Mouse (Mus musculus) urinary bladder, postnatal 25 days (tissue): ENCODE data around the gene Syt16.

Source experiments
- DNase-seq: peaks from one replicate; pipeline ENCODE4 v3.0.0; 2022; ENCODE audit warnings: low spot score

Syt16 gene

GRCm38 (mm10) chr12:74219909-74220308 is 222.4 kb downstream of the Syt16 start:
- DNase-seq = no peak

DNA sequence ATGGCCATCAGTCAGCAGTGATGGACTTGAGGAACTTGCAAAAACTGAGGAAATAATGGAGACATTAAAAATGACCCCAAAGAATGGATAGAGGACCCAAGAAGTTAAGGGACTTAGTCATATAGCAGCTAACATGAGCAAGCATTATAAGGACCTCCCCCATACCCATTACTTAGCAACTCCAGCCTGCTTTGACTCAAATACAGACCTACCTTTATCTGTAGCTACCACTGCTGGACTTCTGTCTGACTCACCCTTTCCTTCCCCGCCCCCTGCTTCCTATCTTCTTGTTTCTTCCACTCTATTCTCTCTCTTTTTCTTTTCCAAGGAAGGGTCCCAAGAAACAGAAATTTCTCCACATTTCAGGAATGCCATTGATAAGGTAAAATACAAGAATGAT is 223.2 kb downstream of the Syt16 start:
- DNase-seq = no peak

DNA sequence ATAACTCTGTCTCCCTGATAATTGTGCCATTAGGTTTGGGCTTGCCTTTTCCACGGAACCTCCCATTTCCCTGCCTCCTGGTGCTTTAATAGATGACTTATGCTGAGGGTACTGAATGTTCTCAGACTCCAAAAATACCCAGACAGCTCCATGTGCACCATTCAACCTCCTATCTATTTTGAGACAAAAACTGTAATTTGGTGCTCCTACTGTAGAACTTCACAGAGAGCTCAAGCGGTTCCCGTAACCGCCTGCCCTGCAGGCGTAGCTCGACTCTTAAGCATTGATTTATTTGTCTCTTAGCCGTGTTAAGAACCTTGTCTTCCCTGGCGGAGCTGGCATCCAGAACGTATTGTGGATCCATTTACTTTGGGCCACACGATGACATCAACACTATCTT is 233.3 kb downstream of the Syt16 start:
- no peak for DNase-seq

GRCm38 (mm10) chr12:74232845-74233244 is 235.4 kb downstream of the Syt16 start:
- no peak for DNase-seq

GRCm38 (mm10) chr12:74236191-74236590 is 238.7 kb downstream of the Syt16 start:
- DNase-seq = no peak

DNA sequence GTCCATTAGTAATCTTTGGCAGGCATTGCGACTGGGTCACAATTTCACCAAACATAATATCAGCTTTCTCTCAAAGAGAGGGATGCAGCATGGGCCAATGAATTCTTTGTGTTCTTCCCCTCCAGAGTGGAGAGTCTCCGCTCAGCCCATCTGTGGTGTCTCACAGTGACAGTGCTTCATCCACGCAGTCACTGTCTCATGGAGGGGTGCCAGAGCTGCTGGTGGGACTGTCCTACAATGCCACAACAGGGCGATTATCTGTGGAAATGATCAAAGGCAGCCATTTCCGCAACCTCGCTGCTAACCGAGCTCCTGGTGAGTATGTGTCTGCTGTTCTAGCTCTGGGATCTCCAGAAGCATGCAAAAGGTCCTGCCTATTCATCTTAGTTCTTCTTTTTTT is 240.6 kb downstream of the Syt16 start:
- DNase-seq = no peak

- DNase-seq = no peak
Observed at GRCm38 (mm10) chr12:74238806-74239205, 241.3 kb downstream of the Syt16 start.

DNA sequence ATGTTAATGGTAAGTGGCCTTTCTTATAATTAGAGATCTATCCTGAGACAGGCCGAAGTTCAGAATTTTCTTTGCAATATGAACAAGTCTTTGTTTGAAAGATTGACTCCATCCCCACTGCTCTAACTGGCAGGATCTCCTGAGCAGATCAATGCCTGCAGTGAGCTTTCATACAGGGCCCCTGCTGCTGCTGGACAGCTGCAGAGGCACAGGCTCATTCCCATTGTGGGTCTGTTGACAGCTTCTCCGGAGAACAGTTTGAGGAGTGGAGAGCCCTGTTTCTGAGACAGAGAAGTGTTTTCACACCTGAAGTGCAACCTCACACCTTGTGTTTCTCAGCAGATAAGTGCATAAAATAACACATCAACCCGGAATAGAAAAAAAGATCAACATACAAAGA is 267.4 kb downstream of the Syt16 start:
- DNase-seq = no peak

DNA sequence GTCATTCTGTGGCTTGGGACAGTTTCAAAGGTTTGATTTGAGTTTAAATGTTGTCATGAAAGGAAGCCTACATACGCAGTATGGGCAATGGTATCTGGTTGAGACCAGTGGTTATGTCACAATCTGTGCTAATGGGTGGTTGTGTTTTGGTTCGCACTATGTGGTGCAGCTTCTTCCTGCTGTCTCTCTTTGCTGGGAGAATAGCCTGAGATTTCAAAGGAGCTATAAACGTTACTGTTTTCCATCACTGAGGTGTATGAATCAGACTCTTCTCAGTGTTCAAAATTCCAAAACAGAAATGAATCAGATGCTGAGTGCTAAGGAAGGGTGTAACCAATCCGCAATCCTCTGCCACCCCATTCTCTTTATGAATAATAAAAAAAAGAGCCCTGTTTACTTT is 269.6 kb downstream of the Syt16 start:
- no peak for DNase-seq

GRCm38 (mm10) chr12:74268644-74269285 is 271.3 kb downstream of the Syt16 start:
- no peak for DNase-seq

DNA sequence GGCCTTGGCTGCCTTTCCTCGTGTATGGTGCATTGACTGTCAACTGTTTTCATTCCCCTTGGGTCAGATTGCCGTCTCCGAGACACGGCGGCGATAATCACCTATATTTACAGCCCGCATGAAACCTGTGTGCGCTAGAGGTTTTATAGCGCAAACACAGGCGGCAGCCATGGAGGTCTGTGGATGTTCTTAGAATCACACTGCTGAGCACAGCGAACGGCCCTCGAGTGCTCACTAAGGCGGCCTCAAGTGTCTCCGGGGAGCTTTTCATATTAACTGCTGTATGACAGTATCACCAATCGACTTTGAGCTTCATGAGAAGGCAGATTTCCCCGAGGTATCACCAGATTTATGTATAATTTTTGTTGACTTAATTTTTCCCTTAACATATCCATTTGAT is 275.1 kb downstream of the Syt16 start:
- no peak for DNase-seq

DNA sequence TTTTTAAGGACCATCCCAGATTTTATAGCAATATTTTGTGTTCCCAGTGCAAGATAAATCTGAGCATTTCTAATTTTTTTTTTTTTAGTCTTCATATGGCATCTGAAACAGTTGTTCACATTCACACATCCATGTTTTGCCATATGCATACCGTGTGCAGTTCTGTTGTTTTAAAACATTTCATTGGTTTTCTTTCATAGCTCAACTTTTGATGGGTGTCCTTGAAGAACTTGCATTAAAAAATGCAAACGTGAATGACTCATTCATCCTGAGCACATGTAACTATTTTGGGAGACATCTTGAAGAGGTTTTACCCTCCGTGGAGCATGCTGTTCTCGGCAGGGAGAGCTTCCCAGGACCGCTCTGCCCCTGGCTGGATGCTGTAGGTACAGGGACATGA is 279.8 kb downstream of the Syt16 start:
- DNase-seq = no peak

DNA sequence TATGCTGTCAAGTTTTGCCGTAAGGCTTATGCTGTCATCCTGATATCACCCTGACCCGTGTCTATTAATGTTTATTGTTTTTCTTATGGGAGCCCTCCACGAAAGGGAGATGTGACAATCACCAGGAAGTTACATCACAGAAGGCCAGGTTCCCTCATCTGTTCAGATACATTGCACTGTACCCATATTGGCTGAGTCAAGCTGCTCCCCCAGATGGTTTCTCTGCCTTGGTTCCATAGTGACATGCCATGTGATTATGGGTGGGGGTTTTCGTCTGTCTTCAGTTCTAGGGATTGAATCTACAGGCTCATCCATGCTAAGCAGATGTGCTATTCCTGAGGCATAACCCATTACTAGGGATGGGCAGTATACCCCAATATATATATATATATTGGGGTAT is 283.9 kb downstream of the Syt16 start:
- no peak for DNase-seq

GRCm38 (mm10) chr12:74282846-74283245 is 285.4 kb downstream of the Syt16 start:
- no peak for DNase-seq

- peak; percentile 49 for DNase-seq
Observed at GRCm38 (mm10) chr12:74284020-74284684, 286.7 kb downstream of the Syt16 start.

DNA sequence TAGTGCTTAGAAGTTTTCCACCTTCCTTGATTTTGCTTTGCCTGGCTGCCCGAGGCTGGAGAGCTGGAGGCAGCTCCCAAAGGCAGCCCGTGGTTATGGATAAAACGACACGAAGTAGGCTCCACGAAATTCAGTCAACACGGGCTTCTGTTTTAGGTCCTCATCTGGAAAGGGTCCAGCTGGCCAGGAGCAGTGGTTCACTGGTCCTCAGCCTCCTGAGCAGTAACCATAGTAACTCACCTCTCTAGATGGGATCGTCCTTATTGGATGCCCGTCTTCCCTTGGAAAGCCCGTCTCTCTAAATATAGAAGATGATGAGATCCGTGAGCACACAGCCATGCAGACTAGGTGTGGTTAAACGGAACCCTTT is 287.2 kb downstream of the Syt16 start:
- DNase-seq = no peak

DNA sequence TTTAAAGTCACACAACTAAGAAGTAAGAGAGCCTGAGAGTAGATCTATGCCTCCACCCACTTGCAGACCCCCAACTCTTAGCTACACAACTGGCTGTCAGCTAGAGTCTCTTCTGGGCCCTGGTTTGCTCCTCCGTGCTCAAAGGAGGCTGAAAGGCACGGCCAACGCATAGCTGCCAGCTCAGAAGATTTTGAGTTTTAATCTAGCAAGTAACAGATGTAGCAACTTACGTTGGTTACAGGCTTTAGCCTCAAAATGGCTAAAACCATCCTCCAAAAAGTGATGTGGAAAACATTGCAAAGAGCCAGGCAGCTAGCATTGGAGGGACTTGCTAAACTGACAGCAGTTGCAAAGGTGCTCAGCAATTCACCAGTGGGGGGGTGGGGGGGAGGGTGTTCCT is 293.5 kb downstream of the Syt16 start:
- no peak for DNase-seq

- DNase-seq = peak; percentile 22
Observed at GRCm38 (mm10) chr12:74293624-74294023, 296.2 kb downstream of the Syt16 start.

- no peak for DNase-seq
Observed at GRCm38 (mm10) chr12:74296374-74296773, 298.9 kb downstream of the Syt16 start.

DNA sequence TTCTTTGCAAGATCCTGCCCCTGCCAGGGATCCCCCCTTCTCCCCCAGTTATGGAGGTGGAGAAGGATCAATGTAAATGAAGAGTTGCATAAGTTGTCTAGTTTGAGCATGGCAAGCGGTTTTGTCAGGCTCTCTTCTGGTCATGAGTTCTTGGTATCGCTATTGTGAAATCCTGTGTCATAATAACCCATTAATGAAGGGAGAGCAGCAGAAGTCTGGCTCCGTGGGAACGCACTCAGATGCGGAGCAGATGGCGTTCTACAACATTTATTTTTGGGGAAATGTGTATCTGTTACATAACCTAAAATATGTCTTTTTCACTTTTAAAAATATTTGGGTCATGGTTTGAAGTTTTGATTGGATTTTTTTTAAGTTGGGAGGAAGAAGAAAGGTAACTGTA is 304.1 kb downstream of the Syt16 start:
- DNase-seq = no peak

DNA sequence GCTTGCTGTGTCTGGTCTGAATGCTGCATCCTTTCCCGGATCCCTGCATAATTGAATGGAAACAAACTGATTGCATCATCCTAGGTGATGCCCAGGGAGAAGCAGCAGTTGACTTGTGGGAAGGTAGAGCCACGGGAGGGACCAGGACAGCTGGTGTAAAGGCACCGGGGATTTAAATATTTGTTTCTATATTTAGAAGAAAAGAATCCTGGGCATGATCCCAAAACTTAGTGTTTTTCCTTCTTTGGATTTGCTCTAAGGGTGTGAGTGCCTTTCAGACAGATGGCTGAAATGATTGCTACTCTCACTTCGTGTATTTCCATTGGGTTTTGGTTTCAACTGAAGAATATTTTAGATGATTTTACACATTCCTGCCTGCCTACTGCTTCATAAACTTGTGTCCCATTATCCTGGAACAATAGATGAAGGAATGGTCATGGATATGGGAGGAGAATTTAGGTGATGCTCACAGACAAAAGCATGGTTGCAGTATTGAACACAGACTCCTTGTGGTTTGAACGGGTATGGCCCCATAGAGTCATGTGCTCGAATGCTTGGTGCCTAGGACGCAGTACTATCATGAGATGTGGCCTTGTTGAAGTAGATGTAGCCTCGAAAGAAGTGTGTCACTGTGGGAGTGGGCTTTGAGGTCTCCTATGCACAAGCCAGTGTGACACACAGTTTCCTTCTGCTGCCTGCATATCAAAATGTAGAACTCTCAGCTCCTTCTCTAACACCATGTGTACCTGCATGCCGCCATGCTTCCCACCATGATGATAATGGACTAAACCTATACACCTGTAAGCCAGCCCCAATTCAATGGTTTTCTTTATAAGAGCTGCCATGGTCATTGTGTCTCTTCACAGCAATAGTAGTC is 306.2 kb downstream of the Syt16 start:
- DNase-seq = no peak

DNA sequence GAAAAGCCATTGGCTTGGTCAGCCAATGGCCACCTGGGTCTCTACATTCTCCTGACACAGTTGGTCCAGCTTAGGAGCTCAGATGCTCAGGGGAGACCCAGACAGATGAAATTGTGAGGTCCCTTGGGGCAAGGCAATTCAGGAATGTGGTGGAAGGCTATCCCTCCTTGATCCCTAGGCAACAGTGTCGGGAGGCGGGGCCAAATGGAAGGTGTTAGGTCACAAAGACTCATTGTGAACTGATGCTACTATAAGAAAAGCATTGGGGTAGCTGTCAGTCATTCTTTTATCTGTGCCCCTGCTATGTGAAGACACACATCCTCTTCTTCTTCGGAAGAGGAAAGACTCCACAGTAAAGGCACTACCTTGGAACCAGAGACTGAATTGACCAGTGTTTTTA is 315.1 kb downstream of the Syt16 start:
- no peak for DNase-seq

DNA sequence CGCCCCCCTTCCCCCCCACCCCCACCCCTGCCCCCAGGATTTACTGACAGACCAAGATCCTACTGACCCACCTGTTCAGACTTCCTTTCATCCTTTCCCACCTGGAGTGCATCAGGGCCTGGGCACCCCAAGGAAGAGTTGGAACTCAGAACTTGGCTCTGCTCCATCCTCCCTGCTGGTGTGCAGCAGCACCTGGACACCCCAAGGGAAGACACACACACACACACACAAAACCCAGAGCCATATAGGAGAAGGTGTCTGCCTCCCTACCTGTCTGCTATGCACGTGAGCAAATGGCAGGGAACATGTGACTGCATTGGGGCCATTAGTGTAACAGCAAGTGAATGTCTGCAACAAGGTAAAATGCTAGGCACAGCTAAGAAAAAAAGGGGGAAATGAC is 317.8 kb downstream of the Syt16 start:
- no peak for DNase-seq
